Mouse (Mus musculus) thymus, adult 2 months (tissue): Measurements from ENCODE around the gene Dpm2.

ENCODE experiments used
- CTCF ChIP-seq: fragments of 200-500 bp; IDR thresholded peaks from 2 replicates; pipeline ENCODE4 v1.5.1; 2012; ENCODE audit warnings: mild to moderate bottlenecking, control low read depth, low read length, moderate library complexity, borderline replicate concordance; ENCODE audit not compliant: control insufficient read depth, poor library complexity, insufficient read depth; ENCODE audit errors: extremely low read depth
- POLR2A ChIP-seq: fragments of 200-500 bp; IDR thresholded peaks from 2 replicates; pipeline ENCODE4 v1.6.1; 2012; ENCODE audit warnings: mild to moderate bottlenecking, low read length, control low read depth, moderate library complexity; ENCODE audit not compliant: control insufficient read depth, poor library complexity, insufficient read depth; ENCODE audit errors: extremely low read depth

DNA sequence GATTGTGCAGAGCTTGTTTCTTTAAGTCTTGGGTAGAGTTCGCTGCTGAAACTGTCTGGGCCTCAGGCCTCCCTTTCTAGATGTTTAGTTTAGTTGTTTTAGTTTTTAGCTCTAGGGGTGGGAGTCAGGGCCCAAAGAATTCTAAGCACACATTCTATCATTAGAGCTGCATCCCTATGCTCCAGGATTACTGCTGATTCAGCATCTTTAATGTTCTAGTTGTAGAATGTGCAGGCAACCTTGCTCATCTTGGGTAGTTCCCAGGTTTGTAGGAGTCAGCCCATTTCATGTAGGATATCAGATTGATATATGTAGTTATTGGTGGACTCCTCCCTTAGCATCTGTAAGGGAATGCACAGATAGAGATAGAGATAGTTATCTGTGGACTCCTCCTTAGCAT, 46.5 kb downstream of the Dpm2 start:
- TF ChIP-seq POLR2A (no peak), CTCF (no peak)
